Mouse (Mus musculus): ENCODE data around the gene Pde3a.

DNA sequence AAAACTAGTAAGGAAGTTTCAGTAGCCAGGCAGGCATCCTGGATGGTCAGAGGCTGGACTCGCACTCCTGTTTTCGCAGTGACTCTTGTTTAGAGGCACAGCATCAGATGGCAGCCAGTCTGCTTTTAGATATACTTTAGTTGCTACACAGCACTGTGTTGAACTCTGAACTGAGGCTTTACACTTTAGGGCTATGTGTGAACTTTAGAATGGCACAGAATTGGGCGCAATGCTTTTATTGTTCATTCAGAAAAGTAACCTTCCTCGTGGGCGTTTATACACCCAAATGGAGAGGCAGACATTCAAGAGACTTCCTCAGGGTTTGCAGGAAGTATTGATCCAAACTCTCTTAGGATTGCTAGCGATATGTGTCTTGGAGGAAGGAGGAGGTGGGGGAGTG is 1.9 kb downstream of the Pde3a start:
- TF ChIP-seq POLR2A (IDR thresholded peaks at IDR 0.05; ENCODE audit: extremely low read depth, insufficient read depth, low read length) (no peak), CTCF (IDR thresholded peaks at IDR 0.05; ENCODE audit: low read depth, low read length) (no peak)

All from liver, adult 2 months (tissue).